Mouse (Mus musculus) layer of hippocampus, adult 9-10 months (tissue): ENCODE data around the gene Cyp1a1.
A peak's percentile ranks its signal among the peaks of the same experiment; 100 is the strongest.

Experiments used
- DNase-seq: peaks from one replicate; pipeline ENCODE4 v3.0.0; 2022; ENCODE audit warnings: low spot score

The Cyp1a1 gene

DNA sequence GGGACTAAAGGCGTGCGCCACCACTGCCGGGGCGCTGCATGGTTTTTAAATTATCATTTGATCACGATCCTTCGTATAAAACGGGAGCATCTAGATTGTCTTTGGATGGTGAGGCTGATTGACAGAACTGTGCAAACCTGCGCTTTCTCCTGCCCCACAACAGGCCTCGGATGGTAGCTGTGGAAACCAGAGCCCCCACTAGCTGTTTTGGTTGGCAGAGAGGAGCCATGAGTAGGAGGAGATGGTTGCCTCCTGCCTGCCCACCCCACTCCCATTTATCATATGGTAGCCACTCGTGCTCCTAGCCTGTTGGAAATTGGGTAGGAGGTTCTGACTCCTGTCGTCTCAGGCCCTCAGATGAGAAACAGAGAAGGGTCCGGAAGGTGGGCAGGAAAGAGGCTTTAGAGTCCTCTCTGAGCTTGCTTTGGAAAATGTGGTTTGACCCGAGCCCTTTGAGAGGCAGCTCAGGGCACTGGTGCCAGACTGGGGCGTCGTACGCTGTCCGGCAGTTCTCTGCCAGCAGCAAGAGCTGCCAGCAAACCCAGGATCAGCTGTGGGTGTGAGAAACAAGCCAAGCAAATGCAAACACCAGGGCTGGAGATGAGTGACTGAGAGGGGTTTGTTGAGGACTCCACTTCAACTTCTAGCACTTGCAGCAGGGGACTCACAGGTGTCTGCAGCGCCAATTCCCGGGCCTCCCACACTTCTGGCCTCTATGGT, 30.9 kb upstream of the Cyp1a1 start:
- no peak for DNase-seq

- no peak for DNase-seq
These were observed 29.9 kb upstream of the Cyp1a1 start for GRCm38 (mm10) chr9:57657843-57658242.

GRCm38 (mm10) chr9:57658970-57659369, 28.8 kb upstream of the Cyp1a1 start:
- DNase-seq, result no peak

GRCm38 (mm10) chr9:57659774-57660173, 28.0 kb upstream of the Cyp1a1 start:
- DNase-seq, result peak; percentile 77

GRCm38 (mm10) chr9:57660501-57660900, 27.2 kb upstream of the Cyp1a1 start:
- no peak for DNase-seq

- no peak for DNase-seq
These were observed 26.2 kb upstream of the Cyp1a1 start for GRCm38 (mm10) chr9:57661552-57661951.

GRCm38 (mm10) chr9:57664616-57665015, 23.1 kb upstream of the Cyp1a1 start:
- DNase-seq, result no peak

DNA sequence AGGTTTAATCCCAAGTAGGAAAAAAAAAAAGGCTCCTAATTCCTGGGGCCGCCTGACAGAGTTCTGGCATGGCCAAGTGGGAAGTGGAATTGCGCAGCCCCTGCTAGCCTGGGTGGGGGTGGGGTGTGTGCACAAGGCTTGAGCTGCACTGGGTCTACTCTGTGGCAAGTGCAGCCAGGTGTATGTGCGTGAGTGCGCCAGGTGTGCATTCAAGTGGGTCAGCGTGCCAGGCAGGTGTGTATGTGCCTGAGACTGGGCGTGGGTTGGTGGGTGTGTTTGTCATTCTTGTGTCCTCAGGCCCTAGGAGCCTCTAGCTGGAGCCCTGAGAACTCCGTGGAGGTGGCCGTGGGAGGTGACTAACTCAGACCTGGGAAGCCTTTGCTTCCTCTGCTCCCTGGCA, 21.2 kb upstream of the Cyp1a1 start:
- no peak for DNase-seq

- no peak for DNase-seq
These were observed 20.6 kb upstream of the Cyp1a1 start for GRCm38 (mm10) chr9:57667136-57667535.

DNA sequence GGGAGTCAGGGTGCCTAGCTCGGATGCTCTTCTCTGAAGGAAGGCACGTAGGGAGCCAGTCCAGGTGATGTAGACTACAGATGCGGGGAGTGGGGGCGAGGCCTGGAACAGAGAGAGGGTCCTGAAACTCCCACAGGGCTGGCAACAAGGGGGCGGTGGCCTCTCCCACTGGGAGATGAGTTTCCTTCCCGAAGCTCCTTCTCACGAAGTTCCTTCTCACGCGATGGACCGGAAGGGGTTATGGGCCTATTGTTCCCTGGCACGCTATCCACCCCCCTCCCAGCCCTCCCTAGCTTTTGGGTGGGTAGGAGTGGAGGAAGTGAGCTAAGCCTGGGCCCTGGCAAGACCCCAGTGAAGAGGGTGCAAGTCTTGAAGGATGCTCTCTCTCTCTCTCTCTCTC, 19.9 kb upstream of the Cyp1a1 start:
- DNase-seq, result no peak

- no peak for DNase-seq
These were observed 19.5 kb upstream of the Cyp1a1 start for GRCm38 (mm10) chr9:57668277-57668676.

DNA sequence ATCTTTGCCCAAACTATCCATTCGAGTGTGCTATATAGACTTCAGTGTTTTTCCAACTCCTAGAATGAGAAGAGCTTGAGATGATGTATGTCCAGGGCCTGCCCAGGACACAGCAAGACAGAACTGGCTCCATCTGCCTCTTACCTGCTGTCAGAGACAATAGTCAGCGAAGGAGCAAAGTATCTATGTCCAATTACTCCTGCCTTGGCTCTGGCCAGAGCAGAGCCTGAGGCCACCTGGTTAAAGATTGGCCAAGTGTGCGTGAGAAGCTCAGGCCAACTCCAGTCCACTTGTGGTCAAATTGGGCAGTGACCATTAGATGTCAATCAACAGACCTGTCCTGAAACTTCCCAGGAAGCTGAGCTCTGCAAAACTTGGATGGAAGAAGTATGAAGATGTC, 18.2 kb upstream of the Cyp1a1 start:
- no peak for DNase-seq

GRCm38 (mm10) chr9:57671037-57671436, 16.7 kb upstream of the Cyp1a1 start:
- no peak for DNase-seq

GRCm38 (mm10) chr9:57671500-57671899, 16.2 kb upstream of the Cyp1a1 start:
- DNase-seq, result no peak

DNA sequence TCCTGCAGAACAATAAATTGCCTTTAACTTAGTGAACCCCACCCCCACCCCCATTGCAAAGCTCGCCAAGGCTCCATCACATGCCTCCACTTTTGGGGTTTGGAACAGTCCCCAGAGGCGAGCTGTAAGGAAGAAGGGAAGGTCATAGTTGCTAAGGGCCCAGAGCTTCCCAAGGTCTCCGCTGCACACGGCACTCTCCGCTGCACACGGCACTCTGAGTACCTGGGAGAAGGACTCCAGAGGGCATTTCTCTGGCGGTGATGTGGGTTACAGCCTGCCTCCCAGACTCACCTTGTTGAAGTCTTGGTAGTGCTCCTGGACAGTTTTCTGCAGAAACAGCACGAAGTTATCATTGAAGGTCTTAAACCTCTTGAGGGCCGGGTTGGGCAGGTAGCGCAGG, 6.3 kb upstream of the Cyp1a1 start:
- DNase-seq, result no peak

GRCm38 (mm10) chr9:57683520-57683919, 4.2 kb upstream of the Cyp1a1 start, which contains the start of gene Cyp1a2:
Gene Cyp1a2 (minus strand): TSS chr9:57683703.
- DNase-seq, result no peak

DNA sequence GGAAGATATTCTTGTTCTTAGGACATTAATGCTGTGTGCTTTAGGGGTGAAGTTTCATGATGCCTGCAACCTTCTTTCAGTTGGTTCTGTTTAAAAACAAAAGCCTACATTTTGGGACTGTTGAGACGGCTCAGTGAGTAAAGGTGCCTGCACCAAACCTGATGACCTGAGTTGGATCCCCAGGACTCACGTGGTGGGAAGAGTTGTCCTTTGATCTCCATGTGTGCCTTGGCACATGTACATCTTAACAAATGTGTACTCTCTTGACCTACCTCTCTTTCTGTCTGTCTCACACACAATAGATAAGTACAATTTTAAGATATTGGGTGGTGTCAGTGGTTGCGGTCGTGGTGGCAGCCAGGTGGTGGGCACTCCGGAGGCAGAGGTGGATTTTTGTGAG, 1.7 kb upstream of the Cyp1a1 start:
- no peak for DNase-seq

GRCm38 (mm10) chr9:57688158-57688557, 430 bp downstream of the Cyp1a1 start:
- DNase-seq, result no peak

DNA sequence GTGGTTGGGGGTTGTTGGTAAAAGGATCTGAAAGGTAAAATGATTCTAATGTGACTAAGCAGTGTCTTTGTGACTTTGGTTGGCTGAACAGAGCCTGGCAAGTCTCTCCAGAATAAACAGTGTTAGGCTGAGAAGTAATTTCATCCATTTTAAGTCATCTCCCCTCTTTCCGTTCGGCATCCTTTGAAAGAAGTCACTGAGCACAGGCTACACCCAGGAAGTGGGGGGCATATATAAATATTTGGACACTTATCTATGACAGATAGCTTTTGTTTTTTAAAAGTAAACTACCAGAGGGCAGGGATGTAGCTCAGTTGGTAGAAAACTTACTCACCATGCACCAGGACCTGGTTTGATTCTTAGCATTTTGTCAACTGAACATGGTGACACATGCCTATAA, 878 bp downstream of the Cyp1a1 start:
- DNase-seq, result no peak

GRCm38 (mm10) chr9:57694108-57694507, 6.4 kb downstream of the Cyp1a1 start:
- no peak for DNase-seq

- peak; percentile 40 for DNase-seq
These were observed 8.9 kb downstream of the Cyp1a1 start for GRCm38 (mm10) chr9:57696380-57697285.

DNA sequence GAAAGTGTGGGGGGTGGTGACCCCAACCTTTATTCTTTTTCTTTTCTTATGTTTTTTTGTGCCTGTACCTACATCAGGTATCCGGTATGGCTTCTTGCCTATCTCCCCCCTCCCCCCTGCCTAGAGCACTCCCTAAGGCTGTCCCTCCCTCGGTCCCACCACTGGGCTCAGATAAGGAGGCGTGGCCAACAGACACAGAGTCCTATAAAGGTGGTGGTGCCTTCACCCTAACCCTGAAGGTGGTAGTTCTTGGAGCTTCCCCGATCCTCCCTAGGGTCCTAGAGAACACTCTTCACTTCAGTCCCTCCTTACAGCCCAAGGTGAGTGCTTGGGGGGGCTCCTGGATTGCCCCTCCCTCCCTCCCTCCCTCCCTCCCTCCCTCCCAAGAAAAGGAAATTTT, 9.7 kb downstream of the Cyp1a1 start:
- no peak for DNase-seq

GRCm38 (mm10) chr9:57698466-57699150, 10.9 kb downstream of the Cyp1a1 start:
- no peak for DNase-seq
